Mouse (Mus musculus) small intestine, adult 2 months (tissue): ENCODE results near the gene Mgarp.

Experiments used
- CTCF ChIP-seq: fragments of 200-500 bp; IDR thresholded peaks from 2 replicates; pipeline ENCODE4 v1.5.1; 2012; ENCODE audit warnings: low read depth, mild to moderate bottlenecking, control low read depth, inconsistent platforms, low read length, moderate library complexity, mixed read lengths; ENCODE audit not compliant: insufficient replicate concordance, insufficient read length; ENCODE audit errors: extremely low read depth
- POLR2A ChIP-seq: fragments of 200-500 bp; IDR thresholded peaks from 2 replicates; pipeline ENCODE4 v1.6.1; 2012; ENCODE audit warnings: low read depth, mild to moderate bottlenecking, control low read depth, inconsistent platforms, low read length, moderate library complexity

GRCm38 (mm10) chr3:51350806-51351205 is 45.7 kb downstream of the Mgarp start:
- TF ChIP-seq CTCF (no peak), POLR2A (no peak)
